Mouse (Mus musculus): ENCODE results near the gene Vpreb2. TPM values are rescaled to one million over a fixed set of nuclear protein-coding genes. Genes with fewer than 3 reads are reported as not detected.
A peak's percentile ranks its signal among the peaks of the same experiment; 100 is the strongest.
"Not testable (repeated sequence)": the region's sequence is repeated elsewhere in the genome, so short reads cannot be mapped to it uniquely, and the experiment has no call there.

The Vpreb2 gene
- polyA plus RNA-seq, 2 experiments = not detected

DNA sequence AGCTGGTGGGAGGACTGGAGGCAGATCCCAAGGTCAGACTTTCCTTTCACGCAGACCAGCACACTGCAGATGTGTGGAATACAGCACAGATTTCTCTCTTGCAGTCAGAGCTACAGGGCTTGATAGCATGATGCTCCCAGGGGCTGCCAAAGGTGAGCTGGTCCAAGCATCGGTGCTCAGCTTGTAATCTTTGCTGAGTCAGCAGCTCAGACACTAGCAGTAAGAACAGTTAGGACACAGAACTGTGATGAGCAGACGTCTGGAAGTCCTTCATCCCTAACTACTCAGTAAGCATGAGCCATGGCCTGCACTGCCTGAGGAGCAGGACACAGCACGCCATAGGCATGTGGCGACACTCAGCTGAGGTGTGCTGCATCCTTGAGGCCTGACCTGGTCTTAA is 8.4 kb upstream of the Vpreb2 start:
- no peak for TF ChIP-seq POLR2A (IDR thresholded peaks at IDR 0.05; ENCODE audit: borderline replicate concordance, extremely low read depth, insufficient read depth, insufficient read length)
- Histone ChIP-seq H3K4me1 (ENCODE audit: control insufficient read depth, insufficient read depth, low read length) (no peaks in the 10 kb centered on the region), H3K4me3 (replicated peaks; ENCODE audit: low read length) (no peak overlapping the region), H3K27ac (replicated peaks; ENCODE audit: low read depth, low read length) (no peak overlapping the region), H3K9me3 (ENCODE audit: control insufficient read depth, low read length) (no peaks in the 10 kb centered on the region), H3K4me2 (replicated peaks; ENCODE audit: low read depth, low read length, severe bottlenecking) (no peak overlapping the region), H3K9ac (ENCODE audit: low read depth, low read length, severe bottlenecking) (no peak overlapping the region), H3K27me3 (ENCODE audit: control insufficient read depth, insufficient read depth, low read length) (no peaks in the 10 kb centered on the region), H3K36me3 (ENCODE audit: control insufficient read depth, insufficient read depth, low read length) (no peaks in the 10 kb centered on the region)
- no peak for DNase-seq (ENCODE audit: low spot score)
- 74% methylated on average over 5 of the region's 5 CpGs for WGBS
- no peak for ATAC-seq (ENCODE audit: low FRiP score, low read depth)

DNA sequence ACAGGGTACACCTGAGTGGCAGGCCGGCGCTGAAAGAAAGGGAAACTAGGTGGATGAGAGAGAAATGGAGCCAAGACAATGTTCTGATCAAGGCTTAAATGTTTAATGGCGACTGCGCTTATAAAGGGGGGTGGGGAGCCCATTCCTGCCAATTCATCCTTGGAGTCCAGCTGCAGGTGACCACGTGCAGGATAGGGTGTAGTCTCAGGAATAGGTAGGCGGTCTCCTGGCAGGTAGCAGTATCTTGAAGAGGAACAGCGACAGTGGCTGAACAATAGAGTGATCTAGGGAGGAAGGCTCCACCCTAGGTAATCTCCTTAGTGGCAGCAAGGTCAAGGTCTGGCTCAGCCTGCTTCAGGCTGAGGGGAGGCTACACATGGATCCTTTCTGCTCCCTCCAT is 2.4 kb upstream of the Vpreb2 start:
- ATAC-seq (ENCODE audit: low FRiP score, low read depth); H3K4me1 ChIP-seq (ENCODE audit: control insufficient read depth, insufficient read depth, low read length); H3K36me3 ChIP-seq (ENCODE audit: control insufficient read depth, insufficient read depth, low read length); H3K9me3 ChIP-seq (ENCODE audit: control insufficient read depth, low read length); H3K9ac ChIP-seq (ENCODE audit: low read depth, low read length, severe bottlenecking); H3K4me3 ChIP-seq (replicated peaks; ENCODE audit: low read length); H3K27me3 ChIP-seq (ENCODE audit: control insufficient read depth, insufficient read depth, low read length); H3K27ac ChIP-seq (replicated peaks; ENCODE audit: low read depth, low read length); H3K4me2 ChIP-seq (replicated peaks; ENCODE audit: low read depth, low read length, severe bottlenecking); DNase-seq (ENCODE audit: low spot score): not testable (repeated sequence)
- WGBS = 71% methylated on average over 7 of the region's 7 CpGs

DNA sequence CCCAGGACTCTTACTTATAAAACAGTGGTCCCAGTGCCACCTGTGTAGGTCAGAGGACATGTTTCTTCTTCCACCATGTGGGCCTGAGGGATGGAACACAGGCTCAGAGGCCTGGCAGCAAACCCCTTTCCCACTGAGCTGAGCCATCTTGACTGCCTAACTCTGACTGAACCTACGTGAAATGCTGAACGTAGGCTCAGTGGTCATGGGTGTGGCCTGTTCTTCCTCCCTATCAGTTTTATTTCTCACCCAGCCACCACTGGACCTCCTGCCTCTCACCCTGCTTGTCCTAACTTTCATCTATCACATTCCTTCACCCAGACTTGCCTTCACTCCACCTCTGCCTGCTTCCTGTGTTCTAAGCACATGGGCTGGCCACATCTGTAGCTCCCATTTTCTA is 3.0 kb downstream of the Vpreb2 start:
- Histone ChIP-seq H3K36me3 (ENCODE audit: control insufficient read depth, insufficient read depth, low read length) (no peaks in the 10 kb centered on the region), H3K4me2 (replicated peaks; ENCODE audit: low read depth, low read length, severe bottlenecking) (no peak overlapping the region), H3K4me1 (ENCODE audit: control insufficient read depth, insufficient read depth, low read length) (no peaks in the 10 kb centered on the region), H3K27ac (replicated peaks; ENCODE audit: low read depth, low read length) (no peak overlapping the region), H3K9ac (ENCODE audit: low read depth, low read length, severe bottlenecking) (no peak overlapping the region), H3K27me3 (ENCODE audit: control insufficient read depth, insufficient read depth, low read length) (no peaks in the 10 kb centered on the region), H3K9me3 (ENCODE audit: control insufficient read depth, low read length) (no peaks in the 10 kb centered on the region), H3K4me3 (replicated peaks; ENCODE audit: low read length) (no peak overlapping the region)
- ATAC-seq (ENCODE audit: low FRiP score, low read depth) (no peak), DNase-seq (ENCODE audit: low spot score) (no peak)
- 94% methylated on average over 2 of the region's 2 CpGs for WGBS
- TF ChIP-seq POLR2A (IDR thresholded peaks at IDR 0.05; ENCODE audit: borderline replicate concordance, extremely low read depth, insufficient read depth, insufficient read length) = no peak

DNA sequence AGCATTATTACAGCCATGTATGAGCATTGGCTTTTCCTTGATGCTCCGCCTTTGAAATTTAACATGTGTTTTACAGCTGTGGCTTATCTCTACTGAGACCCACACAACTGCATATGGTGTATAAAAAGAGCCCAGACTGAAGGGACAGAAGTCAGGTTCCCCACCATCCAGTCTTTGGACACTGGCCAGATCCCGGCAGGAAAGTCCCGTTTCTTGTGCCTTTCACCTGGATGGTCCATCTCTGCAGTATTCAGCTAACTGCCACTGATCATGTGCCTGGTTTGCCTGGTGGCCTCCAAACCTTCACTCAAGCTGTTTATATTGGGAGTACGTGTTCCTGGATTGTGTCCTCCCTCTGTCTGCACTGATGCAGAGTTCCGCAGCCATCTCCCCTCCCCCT is 4.0 kb downstream of the Vpreb2 start:
- H3K36me3 ChIP-seq (ENCODE audit: control insufficient read depth, insufficient read depth, low read length) = no peaks in the 10 kb centered on the region
- H3K27me3 ChIP-seq (ENCODE audit: control insufficient read depth, insufficient read depth, low read length) = no peaks in the 10 kb centered on the region
- no peak for TF ChIP-seq POLR2A (IDR thresholded peaks at IDR 0.05; ENCODE audit: borderline replicate concordance, extremely low read depth, insufficient read depth, insufficient read length)
- no peaks in the 10 kb centered on the region for H3K9me3 ChIP-seq (ENCODE audit: control insufficient read depth, low read length)
- no peak overlapping the region for H3K9ac ChIP-seq (ENCODE audit: low read depth, low read length, severe bottlenecking)
- DNase-seq (ENCODE audit: low spot score) (peak; percentile 6), ATAC-seq (ENCODE audit: low FRiP score, low read depth) (no peak)
- H3K4me3 ChIP-seq (replicated peaks; ENCODE audit: low read length) = no peak overlapping the region
- WGBS = 54% methylated on average over 5 of the region's 5 CpGs
- no peaks in the 10 kb centered on the region for H3K4me1 ChIP-seq (ENCODE audit: control insufficient read depth, insufficient read depth, low read length)
- no peak overlapping the region for H3K27ac ChIP-seq (replicated peaks; ENCODE audit: low read depth, low read length)
- no peak overlapping the region for H3K4me2 ChIP-seq (replicated peaks; ENCODE audit: low read depth, low read length, severe bottlenecking)

DNA sequence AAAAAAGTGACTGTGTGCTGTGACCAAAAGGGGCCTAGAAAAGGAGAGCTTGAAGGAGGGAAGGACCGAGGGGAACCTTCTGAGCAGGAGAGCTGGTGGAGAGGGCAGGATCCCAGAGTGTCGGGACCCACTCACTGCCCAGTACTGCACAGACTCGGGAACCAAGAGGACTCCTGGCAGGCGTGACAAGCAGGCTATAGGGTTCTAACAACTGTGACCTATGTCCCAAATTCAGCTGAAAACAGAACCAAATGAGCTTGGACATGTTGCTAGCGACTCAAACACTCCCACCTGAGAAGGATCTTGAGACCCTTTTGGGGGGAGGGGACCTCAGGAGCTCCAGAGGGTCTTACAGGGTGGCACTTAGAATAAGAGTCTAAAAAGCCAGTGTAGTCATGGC is 4.8 kb downstream of the Vpreb2 start:
- Histone ChIP-seq H3K9me3 (ENCODE audit: control insufficient read depth, low read length) (peaks cover 2% of the 10 kb centered on the region; the same call in 1 of the 2 replicates), H3K4me1 (ENCODE audit: control insufficient read depth, insufficient read depth, low read length) (no peaks in the 10 kb centered on the region), H3K27ac (replicated peaks; ENCODE audit: low read depth, low read length) (no peak overlapping the region), H3K36me3 (ENCODE audit: control insufficient read depth, insufficient read depth, low read length) (no peaks in the 10 kb centered on the region), H3K27me3 (ENCODE audit: control insufficient read depth, insufficient read depth, low read length) (no peaks in the 10 kb centered on the region), H3K4me2 (replicated peaks; ENCODE audit: low read depth, low read length, severe bottlenecking) (no peak overlapping the region), H3K4me3 (replicated peaks; ENCODE audit: low read length) (no peak overlapping the region), H3K9ac (ENCODE audit: low read depth, low read length, severe bottlenecking) (no peak overlapping the region)
- DNase-seq (ENCODE audit: low spot score) (no peak), ATAC-seq (ENCODE audit: low FRiP score, low read depth) (no peak)
- 57% methylated on average over 5 of the region's 5 CpGs for WGBS
- no peak for TF ChIP-seq POLR2A (IDR thresholded peaks at IDR 0.05; ENCODE audit: borderline replicate concordance, extremely low read depth, insufficient read depth, insufficient read length)

DNA sequence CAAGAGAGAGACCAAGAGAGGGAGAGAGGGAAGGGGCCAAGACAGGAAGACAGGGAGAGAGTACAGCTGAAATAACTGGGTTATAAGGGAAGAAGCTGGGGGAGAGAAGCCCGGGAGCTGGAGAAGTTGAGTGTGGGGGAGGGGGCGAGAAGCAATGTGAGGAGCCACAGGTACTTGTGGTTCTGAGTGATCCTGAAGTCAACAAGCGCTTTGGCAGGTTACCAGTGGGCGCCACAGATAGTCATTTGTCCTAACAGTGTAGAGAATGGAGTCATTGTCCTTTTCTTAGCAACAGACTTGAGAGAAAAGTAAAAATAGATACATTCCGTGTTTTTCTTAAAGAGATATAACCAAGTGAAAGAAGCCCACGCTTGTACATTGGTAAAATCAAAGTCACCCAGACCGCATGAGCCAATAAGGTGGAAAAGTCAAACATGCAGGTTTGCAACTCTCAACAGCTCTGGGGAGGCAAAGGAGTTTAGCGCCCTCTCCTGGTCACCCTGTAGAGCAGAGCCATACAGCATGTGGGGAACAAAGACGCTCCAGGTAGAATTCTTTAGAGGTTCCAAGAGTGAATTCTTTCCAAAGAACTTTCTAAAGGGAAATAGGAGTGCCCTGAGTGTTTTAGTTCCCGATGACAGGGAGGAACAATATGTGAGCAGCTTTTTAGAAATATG is 6.4 kb downstream of the Vpreb2 start:
- TF ChIP-seq POLR2A (IDR thresholded peaks at IDR 0.05; ENCODE audit: borderline replicate concordance, extremely low read depth, insufficient read depth, insufficient read length) = no peak
- Histone ChIP-seq H3K36me3 (ENCODE audit: control insufficient read depth, insufficient read depth, low read length) (no peaks in the 10 kb centered on the region), H3K9ac (ENCODE audit: low read depth, low read length, severe bottlenecking) (no peak overlapping the region), H3K4me1 (ENCODE audit: control insufficient read depth, insufficient read depth, low read length) (no peaks in the 10 kb centered on the region), H3K4me3 (replicated peaks; ENCODE audit: low read length) (no peak overlapping the region), H3K9me3 (ENCODE audit: control insufficient read depth, low read length) (peaks cover 5% of the 10 kb centered on the region; the same call in 1 of the 2 replicates), H3K27me3 (ENCODE audit: control insufficient read depth, insufficient read depth, low read length) (no peaks in the 10 kb centered on the region), H3K4me2 (replicated peaks; ENCODE audit: low read depth, low read length, severe bottlenecking) (no peak overlapping the region), H3K27ac (replicated peaks; ENCODE audit: low read depth, low read length) (no peak overlapping the region)
- ATAC-seq (ENCODE audit: low FRiP score, low read depth) (no peak), DNase-seq (ENCODE audit: low spot score) (peak; percentile 64)
- 59% methylated on average over 10 of the region's 10 CpGs for WGBS

Measured in limb, embryonic 14.5 days (tissue).